ENCODE assay signal across 22 mouse cellular contexts in the genomic region with DNA sequence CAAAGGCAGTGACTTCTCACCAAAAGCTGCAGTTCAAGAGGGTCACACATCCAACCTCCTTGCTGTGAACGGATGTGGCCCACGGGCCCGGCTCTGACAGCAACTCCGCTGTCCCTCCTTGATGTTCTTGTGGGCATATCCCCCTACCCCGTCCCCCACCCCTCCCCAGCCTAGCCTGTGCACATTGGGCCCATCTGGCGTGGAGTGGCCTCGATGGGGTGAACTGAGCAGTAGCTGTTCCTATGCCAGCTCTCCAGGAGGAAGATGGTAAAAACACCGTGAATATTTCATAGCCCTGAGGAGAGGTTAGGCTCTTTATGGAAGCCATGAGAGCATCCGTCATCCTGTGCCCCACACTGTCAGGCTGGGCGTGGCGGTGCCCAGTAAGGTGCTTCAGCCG. TPM values are rescaled to one million over a fixed set of nuclear protein-coding genes. Genes with fewer than 3 reads are reported as not detected.
A peak's percentile ranks its signal among the peaks of the same experiment; 100 is the strongest.
DNase-seq lines count a peak whose midpoint lies in the region; ATAC-seq lines count a peak whose summit lies in the region.
"Had no signal": no experiment of that assay in that cellular context is flagged by ENCODE, and none has a peak within 500 bp of the region (broad histone marks: within the 10 kb centered on the region; RNA-seq: fewer than 3 reads in every experiment).

No protein-coding gene starts in this region.

- peaks cover 37% of the 10 kb centered on the region for H3K4me1 ChIP-seq in hindbrain, embryonic 10.5 days (replicated peaks)
- H3K4me1 ChIP-seq in hindbrain, embryonic 13.5 days (replicated peaks): peaks cover 33% of the 10 kb centered on the region
- H3K4me1 ChIP-seq in neural tube, embryonic 13.5 days (replicated peaks): peaks cover 62% of the 10 kb centered on the region
- H3K4me1 ChIP-seq in neural tube, embryonic 15.5 days: peaks cover 44% of the 10 kb centered on the region

- no peaks in the 10 kb centered on the region for H3K36me3 ChIP-seq in hindbrain, embryonic 10.5 days
- no peaks in the 10 kb centered on the region for H3K36me3 ChIP-seq in hindbrain, embryonic 13.5 days
- no peaks in the 10 kb centered on the region for H3K36me3 ChIP-seq in neural tube, embryonic 13.5 days
- no peaks in the 10 kb centered on the region for H3K36me3 ChIP-seq in neural tube, embryonic 15.5 days
- H3K36me3 ChIP-seq: embryonic facial prominence, embryonic 12.5 days; forebrain, embryonic 15.5 days; heart, embryonic 10.5 days; hindbrain, embryonic 15.5 days had no signal

- intact Hi-C loops in left cerebral cortex, postnatal 4 days (cut with DNase I): no loop called here
- intact Hi-C loops in left cerebral cortex, postnatal 14 days (cut with DNase I): no loop called here

- ATAC-seq in hindbrain, embryonic 13.5 days (ENCODE audit: low FRiP score): no peak
- ATAC-seq in neural tube, embryonic 13.5 days (ENCODE audit: low read depth): no peak
- ATAC-seq in neural tube, embryonic 15.5 days (ENCODE audit: low FRiP score): no peak
- ATAC-seq: forebrain, embryonic 15.5 days; inflammation-experienced regulatory T-cells, adult 6 months; Patski had no signal

- H3K9ac ChIP-seq in hindbrain, embryonic 13.5 days: no peak overlapping the region
- H3K9ac ChIP-seq in neural tube, embryonic 13.5 days: 0 out of 2 replicates have a peak overlapping the region, but pooled peaks have one; percentile 41
- H3K9ac ChIP-seq in neural tube, embryonic 15.5 days (replicated peaks): no peak overlapping the region
- H3K9ac ChIP-seq: embryonic facial prominence, embryonic 12.5 days; forebrain, embryonic 15.5 days; hindbrain, embryonic 15.5 days had no signal

- 0 out of 2 replicates have a peak overlapping the region, but pooled peaks have one; percentile 42 for H3K27ac ChIP-seq in hindbrain, embryonic 10.5 days
- no peak overlapping the region; the same call in 1 of the 2 replicates for H3K27ac ChIP-seq in hindbrain, embryonic 13.5 days
- peak overlapping the region; percentile 65 for H3K27ac ChIP-seq in neural tube, embryonic 13.5 days (replicated peaks)
- no peak overlapping the region for H3K27ac ChIP-seq in neural tube, embryonic 15.5 days (replicated peaks)
- H3K27ac ChIP-seq: embryonic facial prominence, embryonic 12.5 days; forebrain, embryonic 15.5 days; heart, embryonic 10.5 days; hindbrain, embryonic 15.5 days had no signal

- no peaks in the 10 kb centered on the region for H3K9me3 ChIP-seq in hindbrain, embryonic 10.5 days
- no peaks in the 10 kb centered on the region for H3K9me3 ChIP-seq in hindbrain, embryonic 13.5 days
- no peaks in the 10 kb centered on the region for H3K9me3 ChIP-seq in neural tube, embryonic 13.5 days
- H3K9me3 ChIP-seq in neural tube, embryonic 15.5 days (replicated peaks): no peaks in the 10 kb centered on the region
- H3K9me3 ChIP-seq: embryonic facial prominence, embryonic 12.5 days; forebrain, embryonic 15.5 days; heart, embryonic 10.5 days; hindbrain, embryonic 15.5 days had no signal

- 69% methylated on average over 12 of the region's 12 CpGs for WGBS in hindbrain, embryonic 10.5 days
- WGBS in hindbrain, embryonic 13.5 days: 53% methylated on average over 12 of the region's 12 CpGs
- 27% methylated on average over 12 of the region's 12 CpGs for WGBS in neural tube, embryonic 13.5 days
- WGBS in neural tube, embryonic 15.5 days: 31% methylated on average over 12 of the region's 12 CpGs

- DNase-seq in hindbrain, embryonic 10.5 days (ENCODE audit: low spot score): no peak
- peak; percentile 58 for DNase-seq in left cerebral cortex, postnatal 4 days
- DNase-seq in left cerebral cortex, postnatal 14 days (ENCODE audit: low spot score in 2 of 2): no peak
- no peak for DNase-seq in frontal cortex, adult 2 months (ENCODE audit: extremely low spot score in 1 of 2, low spot score in 1 of 2)
- DNase-seq: adrenal gland, adult 8-10 months; adrenal gland, postnatal 36 days; cerebellum, adult 11 months; gastrocnemius, postnatal 10 days; heart, adult 18-20 months; heart, postnatal 10 days; heart, postnatal 4 days had no signal

- H3K27me3 ChIP-seq in hindbrain, embryonic 10.5 days (ENCODE audit: insufficient read depth, poor library complexity, severe bottlenecking): peaks cover under 1% of the 10 kb centered on the region; the same call in 1 of the 2 replicates
- H3K27me3 ChIP-seq in hindbrain, embryonic 13.5 days: no peaks in the 10 kb centered on the region
- no peaks in the 10 kb centered on the region for H3K27me3 ChIP-seq in neural tube, embryonic 13.5 days
- H3K27me3 ChIP-seq in neural tube, embryonic 15.5 days (replicated peaks): no peaks in the 10 kb centered on the region
- H3K27me3 ChIP-seq: embryonic facial prominence, embryonic 12.5 days; forebrain, embryonic 15.5 days; hindbrain, embryonic 15.5 days had no signal

- H3K4me3 ChIP-seq in hindbrain, embryonic 10.5 days: no peak overlapping the region
- H3K4me3 ChIP-seq in hindbrain, embryonic 13.5 days: no peak overlapping the region
- no peak overlapping the region for H3K4me3 ChIP-seq in neural tube, embryonic 13.5 days
- H3K4me3 ChIP-seq in neural tube, embryonic 15.5 days (replicated peaks): no peak overlapping the region
- H3K4me3 ChIP-seq: embryonic facial prominence, embryonic 12.5 days; forebrain, embryonic 15.5 days; heart, embryonic 10.5 days; hindbrain, embryonic 15.5 days had no signal

- no peak overlapping the region for H3K4me2 ChIP-seq in hindbrain, embryonic 13.5 days
- no peak overlapping the region for H3K4me2 ChIP-seq in neural tube, embryonic 13.5 days
- no peak overlapping the region for H3K4me2 ChIP-seq in neural tube, embryonic 15.5 days
- H3K4me2 ChIP-seq: embryonic facial prominence, embryonic 12.5 days; forebrain, embryonic 15.5 days; hindbrain, embryonic 15.5 days had no signal

RNA-seq across cellular contexts. Expression of gene Ppp2r2c, which starts 15.2 kb away (rescaled TPM):
- polyA plus RNA-seq in hindbrain, embryonic 10.5 days (2016; fragmentation: Nextera tagmentation; extraction: Ambion mirVana): 1.1 and 1.6 TPM in 2 replicates
- polyA plus RNA-seq in hindbrain, embryonic 13.5 days (2015; fragmentation: Nextera tagmentation; extraction: Ambion mirVana): 24.6 and 26.7 TPM in 2 replicates
- total RNA-seq in left cerebral cortex, postnatal 4 days (2021): 100 to 1,000 TPM; 271 to 272 TPM
- total RNA-seq in left cerebral cortex, postnatal 14 days (2021): 100 to 1,000 TPM; 455 to 479 TPM
- polyA plus RNA-seq in neural tube, embryonic 13.5 days (2015; fragmentation: Nextera tagmentation; extraction: Ambion mirVana): 43.1 and 44.8 TPM in 2 replicates
- polyA plus RNA-seq in neural tube, embryonic 15.5 days (2015; fragmentation: Nextera tagmentation; extraction: Ambion mirVana): 56.3 and 72.9 TPM in 2 replicates
- 354 and 368 TPM in 2 replicates for polyA plus RNA-seq in frontal cortex, adult 2 months (2012; rRNA removed)
- total RNA-seq: common myeloid progenitor, adult 5-6 weeks had no signal
- polyA plus RNA-seq: heart, embryonic 14.5 days had no signal

RNA-seq across cellular contexts. Expression of gene Man2b2, which starts 53.1 kb away (rescaled TPM):
- 16.6 and 17.7 TPM in 2 replicates for polyA plus RNA-seq in hindbrain, embryonic 10.5 days (2016; fragmentation: Nextera tagmentation; extraction: Ambion mirVana)
- polyA plus RNA-seq in hindbrain, embryonic 13.5 days (2015; fragmentation: Nextera tagmentation; extraction: Ambion mirVana): 12.1 and 12.3 TPM in 2 replicates
- 10 to 100 TPM; 13.3 to 13.6 TPM for total RNA-seq in left cerebral cortex, postnatal 4 days (2021)
- total RNA-seq in left cerebral cortex, postnatal 14 days (2021): 10 to 100 TPM; 22.7 to 22.8 TPM
- polyA plus RNA-seq in neural tube, embryonic 13.5 days (2015; fragmentation: Nextera tagmentation; extraction: Ambion mirVana): 11.9 and 12.9 TPM in 2 replicates
- 13.2 and 14.4 TPM in 2 replicates for polyA plus RNA-seq in neural tube, embryonic 15.5 days (2015; fragmentation: Nextera tagmentation; extraction: Ambion mirVana)
- polyA plus RNA-seq in frontal cortex, adult 2 months (2012; rRNA removed): 30.3 and 30.5 TPM in 2 replicates

Comparison
In these comparisons a context has a peak if more than half of its experiments do, and no peak if none do; other contexts are left out.
1. H3K27ac ChIP-seq: peak in hindbrain, embryonic 10.5 days (single experiment) and neural tube, embryonic 13.5 days (single experiment); none in hindbrain, embryonic 13.5 days (single experiment) and neural tube, embryonic 15.5 days (single experiment).